Mouse (Mus musculus): Measurements from ENCODE around the gene Nisch.
A peak's percentile ranks its signal among the peaks of the same experiment; 100 is the strongest.

Gene Nisch

DNA sequence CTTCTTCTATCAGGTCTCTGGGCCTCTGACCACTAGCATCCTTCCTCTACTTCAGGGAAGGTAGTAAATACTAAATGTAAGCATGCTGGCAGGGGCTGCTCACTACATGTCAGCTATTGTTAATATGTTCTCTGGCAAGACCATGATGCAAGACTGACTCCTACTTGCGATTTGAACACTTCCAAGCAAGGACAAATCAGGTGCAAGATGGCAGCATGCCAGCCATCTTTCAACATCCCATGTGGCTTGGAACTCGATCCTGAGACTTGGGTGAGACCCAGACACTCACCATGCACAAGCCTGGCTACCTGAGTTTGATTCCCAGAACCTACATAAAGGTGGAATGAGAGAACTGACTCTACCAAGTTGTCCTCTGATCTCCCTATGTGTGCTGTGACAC, 24.8 kb downstream of the Nisch start:
- no peak for DNase-seq (ENCODE audit: low read depth, low spot score)

DNA sequence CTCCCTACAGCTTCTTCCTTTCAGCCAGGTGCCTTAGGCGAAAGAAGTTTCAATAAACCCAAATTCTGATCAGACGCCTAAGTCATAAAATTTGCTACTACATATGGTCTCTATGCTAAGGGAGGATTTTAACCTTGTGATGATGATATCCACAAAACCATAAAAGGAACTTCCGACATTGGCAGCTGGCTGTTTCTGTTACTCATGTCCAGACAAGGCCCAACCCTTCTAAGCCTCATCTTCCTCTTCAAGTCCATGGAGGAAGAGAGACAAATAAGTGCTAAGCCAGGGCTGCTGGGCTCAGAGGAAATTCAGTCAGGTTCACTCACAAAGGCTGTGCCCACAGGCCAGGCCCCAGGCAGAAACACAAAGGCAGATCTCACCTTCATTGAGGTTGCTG, 27.4 kb downstream of the Nisch start:
- no peak for DNase-seq (ENCODE audit: low read depth, low spot score)

DNA sequence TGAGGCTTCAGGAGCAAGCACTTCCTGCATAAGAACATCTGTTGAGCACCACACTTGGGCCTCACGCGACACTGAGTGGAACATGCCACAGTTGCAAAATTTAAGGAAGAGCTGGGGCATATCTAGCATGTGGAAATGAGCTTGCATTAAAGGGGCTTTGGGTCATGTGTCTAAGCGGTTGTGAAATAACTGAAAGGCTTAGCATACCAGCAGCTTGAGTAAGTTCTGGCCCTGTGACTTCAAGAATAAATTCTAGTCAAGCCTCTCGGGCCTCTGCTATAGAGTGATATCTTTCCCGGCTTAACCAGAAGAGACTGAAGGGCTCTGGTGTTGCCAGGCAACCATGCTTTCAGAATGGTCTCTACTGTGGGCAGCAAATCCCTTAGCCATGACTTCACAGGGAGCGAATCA, 28.0 kb downstream of the Nisch start:
- DNase-seq (ENCODE audit: low read depth, low spot score) = no peak

GRCm38 (mm10) chr14:31186656-31187055, 30.1 kb downstream of the Nisch start:
- no peak for DNase-seq (ENCODE audit: low read depth, low spot score)

- no peak for DNase-seq (ENCODE audit: low read depth, low spot score)
Measured at GRCm38 (mm10) chr14:31184195-31184594, 32.6 kb downstream of the Nisch start.

- no peak for DNase-seq (ENCODE audit: low read depth, low spot score)
Measured at GRCm38 (mm10) chr14:31183541-31183940, 33.2 kb downstream of the Nisch start.

- no peak for DNase-seq (ENCODE audit: low read depth, low spot score)
Measured at GRCm38 (mm10) chr14:31182786-31183290, 33.9 kb downstream of the Nisch start.

DNA sequence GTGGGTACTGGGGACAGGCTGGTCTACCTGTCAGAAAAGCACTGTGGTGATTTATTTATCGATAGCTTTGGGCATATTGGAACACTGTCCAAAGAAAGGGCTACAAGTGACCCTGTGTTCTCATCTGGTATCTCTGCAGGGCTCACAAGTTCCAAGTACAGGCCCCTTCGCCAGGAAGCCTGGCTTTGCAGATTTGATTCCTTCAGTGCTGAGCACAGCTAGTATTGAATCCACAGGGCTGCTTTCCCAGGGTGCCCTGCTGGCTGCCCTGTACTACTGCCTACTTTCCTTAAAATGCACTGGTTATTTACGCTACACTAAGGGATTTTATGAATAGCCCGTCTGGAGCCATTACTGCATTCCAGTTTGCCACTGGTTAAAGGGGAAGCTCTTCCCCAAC, 35.2 kb downstream of the Nisch start:
- no peak for DNase-seq (ENCODE audit: low read depth, low spot score)

DNA sequence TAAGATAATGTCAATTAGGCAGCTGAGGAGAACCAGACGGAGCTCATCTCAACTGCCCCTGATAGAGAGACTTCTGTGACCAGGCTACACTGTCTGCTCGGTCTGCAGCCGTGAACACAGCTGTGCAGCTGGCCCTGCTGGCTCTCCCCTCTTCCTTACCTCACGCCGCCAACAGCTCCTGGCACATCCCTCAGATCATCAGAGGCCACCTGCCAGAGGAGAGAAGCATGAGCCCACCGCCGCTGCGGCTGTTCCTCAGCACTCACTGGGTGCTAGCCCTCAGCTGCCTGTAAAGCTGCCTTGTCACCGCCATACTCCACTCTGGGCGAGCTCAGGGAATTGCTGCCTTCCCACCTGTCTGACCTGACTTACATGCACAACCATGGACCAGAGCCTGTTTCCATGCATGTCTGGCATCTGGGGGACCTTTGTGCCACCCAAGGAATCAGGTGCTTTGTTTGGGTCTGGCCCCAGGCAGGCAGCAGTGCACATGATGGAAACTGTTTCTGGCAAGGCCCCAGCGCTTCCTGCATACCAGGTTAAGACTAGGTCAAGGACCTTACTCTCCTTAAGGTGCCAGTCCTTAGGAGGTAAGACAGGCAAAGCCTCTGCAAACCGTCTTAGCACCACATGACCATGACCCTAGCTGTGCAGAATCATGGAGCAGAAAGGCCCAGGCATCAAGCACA, 36.9 kb downstream of the Nisch start:
- no peak for DNase-seq (ENCODE audit: low read depth, low spot score)

DNA sequence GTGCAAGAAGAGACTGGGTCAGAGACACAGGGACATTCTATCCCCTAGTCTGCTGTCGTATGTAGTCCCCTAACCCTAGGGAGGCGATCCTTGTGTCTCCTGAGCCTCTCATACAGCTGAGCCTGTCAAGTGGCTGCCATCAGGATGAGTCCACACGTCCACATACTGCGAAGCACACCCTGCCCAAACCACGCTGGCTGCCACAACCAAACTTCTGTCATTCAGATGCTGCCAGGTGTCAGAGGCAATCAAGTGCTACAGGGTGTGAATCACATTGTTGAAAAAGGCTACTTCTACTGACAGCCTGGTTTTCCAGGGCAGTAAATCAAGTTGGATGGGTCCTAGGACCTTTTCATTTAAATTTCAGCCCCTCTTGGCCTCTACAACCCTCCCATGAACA, 39.0 kb downstream of the Nisch start:
- DNase-seq (ENCODE audit: low read depth, low spot score) = peak; percentile 29

DNA sequence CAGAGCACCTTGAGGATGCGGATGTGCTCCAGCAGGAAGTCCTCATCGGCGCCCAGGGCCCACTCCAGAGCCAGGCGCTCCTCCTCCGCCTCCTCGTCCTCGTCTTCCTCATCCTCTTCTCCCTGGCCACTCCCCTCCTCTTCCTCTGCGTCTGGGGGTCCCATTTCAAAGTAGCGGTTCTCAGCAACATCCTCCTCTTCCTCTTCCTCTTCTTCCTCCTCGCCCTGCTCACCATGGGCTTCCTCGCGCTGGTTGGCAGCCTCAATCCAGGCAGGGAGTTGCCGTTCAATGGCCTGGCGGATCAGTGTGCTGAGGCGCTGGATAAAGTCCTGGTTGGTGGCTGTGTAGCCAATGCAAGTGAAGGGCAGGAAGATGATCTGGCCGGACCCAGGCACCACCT, 39.5 kb downstream of the Nisch start:
- peak; percentile 29 for DNase-seq (ENCODE audit: low read depth, low spot score)

DNA sequence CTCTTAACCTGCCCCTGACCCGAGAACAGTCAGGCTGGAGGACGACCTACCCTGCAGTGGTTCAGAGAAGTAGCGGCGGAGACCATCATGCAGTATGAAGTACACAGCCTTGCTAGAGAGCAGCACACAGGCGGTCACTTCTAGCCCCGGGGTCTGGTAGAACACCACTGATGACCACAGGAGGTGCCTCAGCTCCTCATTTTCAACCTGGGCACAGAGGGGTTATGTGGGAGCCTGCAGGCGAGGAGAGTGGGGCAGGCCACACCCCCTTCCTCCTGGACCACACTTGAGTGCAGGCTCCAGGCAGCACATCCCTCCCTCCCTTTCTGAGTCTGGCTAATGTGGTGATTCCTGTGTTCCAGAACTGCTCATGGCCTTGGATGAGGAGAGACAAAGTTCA, 43.2 kb downstream of the Nisch start:
- DNase-seq (ENCODE audit: low read depth, low spot score) = no peak

DNA sequence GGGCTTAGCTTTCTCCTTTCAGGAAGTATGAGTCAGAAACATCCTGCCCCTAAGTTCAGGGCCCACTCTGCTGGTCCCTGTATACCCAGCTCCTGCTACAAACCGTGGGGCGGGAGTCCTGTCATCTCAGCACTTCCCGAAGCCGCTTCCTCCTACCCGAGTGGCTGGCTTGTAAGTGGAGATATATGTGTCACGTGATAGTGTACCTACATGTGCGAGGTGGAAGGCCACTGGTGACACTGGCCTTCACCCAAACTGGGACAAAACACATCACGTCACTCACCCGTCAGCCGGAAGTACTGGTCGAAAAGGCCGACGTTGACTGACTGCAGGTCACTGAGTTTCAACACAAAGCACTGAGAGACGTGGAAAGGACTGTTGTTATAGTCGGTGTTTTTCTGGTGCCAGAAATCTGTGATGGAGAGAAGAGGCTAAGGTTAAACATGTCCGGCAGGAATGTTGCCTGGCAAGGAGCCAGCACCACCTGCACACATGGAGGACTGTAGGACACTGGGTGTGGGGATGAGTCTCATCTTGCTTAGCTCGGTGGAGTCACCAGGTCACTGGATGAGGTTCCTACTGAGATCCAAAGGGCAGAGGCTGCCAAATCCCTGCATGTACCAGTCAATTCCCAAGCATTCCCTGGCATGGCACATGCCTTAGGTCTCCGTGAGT, 43.8 kb downstream of the Nisch start:
- no peak for DNase-seq (ENCODE audit: low read depth, low spot score)

- no peak for DNase-seq (ENCODE audit: low read depth, low spot score)
Measured at GRCm38 (mm10) chr14:31171821-31172220, 44.9 kb downstream of the Nisch start.

DNA sequence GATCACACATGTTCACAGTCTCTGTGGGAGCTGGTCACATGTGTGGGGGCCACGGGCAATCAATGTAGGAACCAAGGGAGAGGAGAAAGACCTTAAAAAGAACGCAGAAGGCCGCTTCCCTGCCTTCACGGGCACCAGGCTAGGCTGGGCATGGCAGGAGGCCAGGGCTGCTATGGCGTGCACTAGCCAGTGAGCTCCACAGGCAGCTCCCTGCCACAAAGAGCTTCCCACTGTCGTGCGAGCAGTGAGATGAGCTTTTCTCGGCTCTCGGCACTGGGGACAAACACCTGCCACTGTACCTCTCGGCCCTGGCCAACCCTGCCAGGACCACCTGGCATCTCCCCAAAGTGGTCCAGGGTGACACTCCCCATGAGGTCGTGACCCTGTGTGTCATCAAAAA, 45.4 kb downstream of the Nisch start:
- no peak for DNase-seq (ENCODE audit: low read depth, low spot score)

DNA sequence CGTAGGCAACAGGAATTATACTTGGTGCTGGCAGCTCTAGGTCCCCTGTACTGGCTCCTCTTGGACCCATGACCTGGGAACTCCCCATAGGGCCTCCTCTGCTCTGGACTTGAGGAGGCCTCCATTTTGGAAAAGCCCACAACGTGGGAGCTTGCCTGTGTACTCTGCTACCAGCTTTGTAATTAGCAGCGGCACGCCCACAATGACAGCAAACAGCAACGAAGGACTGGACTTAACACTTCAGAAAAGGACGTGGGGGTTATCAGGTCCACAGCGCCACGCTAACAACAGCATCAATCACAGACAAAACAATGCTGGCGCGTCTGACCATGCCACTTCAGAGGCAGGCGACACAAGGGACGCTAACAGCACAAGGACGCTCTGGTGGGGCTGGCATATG, 45.8 kb downstream of the Nisch start:
- DNase-seq (ENCODE audit: low read depth, low spot score) = no peak

DNA sequence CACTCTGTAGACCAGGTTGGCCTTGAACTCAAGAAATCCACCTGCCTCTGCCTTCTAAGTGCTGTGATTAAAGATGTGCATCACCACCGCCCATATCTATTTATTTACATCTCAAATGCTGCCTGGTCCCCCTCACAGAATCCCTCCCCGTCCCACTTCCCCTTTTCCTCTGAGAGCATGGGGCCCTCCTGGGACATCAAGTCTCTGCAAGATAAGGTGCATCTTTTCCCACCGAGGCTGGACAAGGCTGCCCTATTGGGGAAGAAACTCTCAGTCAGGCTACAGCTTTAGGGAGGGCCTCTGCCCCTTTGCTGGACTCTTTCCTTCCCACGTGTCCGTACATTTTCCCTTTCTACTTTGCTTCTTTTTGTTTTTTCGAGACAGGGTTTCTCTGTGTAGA, 47.2 kb downstream of the Nisch start:
- DNase-seq (ENCODE audit: low read depth, low spot score) = no peak

DNA sequence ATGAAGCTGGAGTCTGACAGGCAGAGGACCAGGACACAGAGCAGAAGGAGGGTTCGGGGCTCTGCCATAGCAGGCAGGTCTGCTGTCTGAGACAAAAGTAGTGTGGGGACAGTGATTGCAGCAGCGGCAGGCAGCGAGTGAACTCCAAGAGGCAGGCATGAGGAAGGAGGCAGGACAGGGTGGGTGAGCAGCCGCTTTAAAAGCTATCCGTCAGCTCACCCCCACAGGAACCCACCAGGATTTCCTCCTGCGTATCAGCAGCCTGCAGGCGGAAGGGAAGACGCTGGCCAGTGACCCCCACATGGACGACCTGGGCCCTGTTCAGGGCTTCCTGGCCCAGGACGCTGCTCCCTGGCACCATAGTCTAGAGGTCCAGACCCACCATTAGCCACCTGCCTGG, 48.3 kb downstream of the Nisch start, which contains the start of gene Stab1:
Gene Stab1 (minus strand): TSS at position 217 of the 400 bp plus-strand sequence.
- no peak for DNase-seq (ENCODE audit: low read depth, low spot score)

DNA sequence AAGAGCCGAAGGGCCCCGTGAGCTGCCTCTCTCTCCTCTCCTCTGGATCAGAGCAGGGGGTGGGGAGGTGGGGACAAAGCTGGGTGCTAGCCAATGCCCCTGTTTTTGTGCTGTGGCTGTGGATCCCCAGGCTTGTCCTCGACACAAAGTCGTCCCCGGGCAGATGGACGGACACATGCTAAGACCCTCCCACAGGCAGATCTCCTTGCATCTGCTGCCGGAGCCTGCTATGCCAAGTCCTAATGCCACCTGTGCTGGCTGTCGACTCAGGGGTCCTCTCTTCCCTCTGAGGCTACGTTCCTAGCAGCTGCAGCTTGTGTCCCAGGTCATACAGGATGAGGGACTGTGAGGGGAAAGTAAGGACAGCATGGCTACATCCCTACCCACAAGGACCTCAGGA, 49.9 kb downstream of the Nisch start:
- no peak for DNase-seq (ENCODE audit: low read depth, low spot score)

DNA sequence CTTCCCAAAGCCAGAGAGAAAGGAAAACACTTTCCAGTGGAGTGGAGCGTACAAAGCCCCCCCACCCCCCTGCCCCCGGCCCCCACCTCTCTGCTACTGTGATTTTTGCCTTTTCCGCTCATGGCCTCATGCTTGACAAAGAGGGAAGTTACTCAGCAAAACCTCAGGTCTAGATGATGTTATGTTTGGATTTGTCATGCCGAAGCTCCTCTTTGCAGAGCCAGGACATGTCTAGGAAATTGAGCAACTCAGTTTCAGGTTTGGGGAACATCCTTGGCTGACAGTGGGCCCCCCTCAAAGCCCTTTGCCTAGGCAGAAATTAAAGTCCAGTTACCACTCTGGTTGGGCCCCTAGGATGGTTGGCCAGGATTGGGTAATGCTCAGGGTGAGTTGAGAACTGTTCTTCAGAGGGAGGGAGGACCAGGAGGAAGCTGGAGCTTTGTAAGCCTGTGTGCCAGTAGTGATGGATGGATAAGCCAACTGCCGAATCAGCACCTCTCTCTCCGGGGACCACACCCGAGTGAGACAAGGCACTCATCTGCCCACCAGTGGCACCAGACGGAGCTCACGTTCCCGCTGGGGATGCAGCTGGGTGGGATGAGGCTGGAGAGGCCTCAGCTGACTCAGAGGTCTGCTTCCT, 50.6 kb downstream of the Nisch start:
- DNase-seq (ENCODE audit: low read depth, low spot score) = no peak

- DNase-seq (ENCODE audit: low read depth, low spot score) = no peak
Measured at GRCm38 (mm10) chr14:31165458-31165857, 51.3 kb downstream of the Nisch start.

DNA sequence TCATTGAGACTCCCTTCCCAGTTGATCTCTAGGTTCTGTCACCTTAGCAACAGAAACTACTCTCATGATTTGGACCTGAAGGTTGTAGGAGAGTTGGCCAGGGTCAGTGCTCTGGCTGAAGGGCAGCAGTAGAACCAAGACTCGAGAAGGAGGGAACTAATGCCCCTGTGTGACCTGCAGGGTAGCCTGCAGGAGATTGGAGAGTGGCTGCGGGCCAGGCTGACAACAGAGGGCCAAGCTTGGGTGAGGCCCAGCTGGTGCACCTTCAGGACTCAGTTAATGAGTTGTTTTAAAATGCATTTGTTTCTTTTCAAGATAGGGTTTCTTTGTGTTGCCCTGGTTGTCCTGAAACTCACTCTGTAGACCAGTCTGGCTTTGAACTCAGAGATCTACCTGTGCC, 51.7 kb downstream of the Nisch start:
- DNase-seq (ENCODE audit: low read depth, low spot score) = no peak

DNA sequence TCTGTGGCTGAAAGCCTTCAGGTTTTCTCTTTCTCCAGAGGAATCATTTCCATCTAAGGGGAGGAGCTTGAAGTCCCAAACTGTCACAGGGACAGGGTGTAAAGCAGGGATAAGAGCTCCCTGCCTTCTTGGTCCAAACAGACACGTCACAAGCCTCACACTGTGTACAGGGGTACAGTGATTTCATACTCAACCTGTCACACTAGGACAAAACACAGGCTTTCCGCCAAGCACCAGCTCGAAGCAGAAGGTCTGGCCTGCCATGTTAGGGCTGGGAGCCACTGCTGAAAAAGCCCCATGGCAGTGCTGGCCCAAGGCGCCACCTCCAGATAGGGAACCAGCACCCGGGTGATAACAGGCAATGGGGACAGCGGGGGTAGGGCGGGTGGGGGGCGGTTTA, 52.7 kb downstream of the Nisch start:
- peak; percentile 26 for DNase-seq (ENCODE audit: low read depth, low spot score)
